Mouse (Mus musculus): Measurements from ENCODE around the gene Plbd2.

DNA sequence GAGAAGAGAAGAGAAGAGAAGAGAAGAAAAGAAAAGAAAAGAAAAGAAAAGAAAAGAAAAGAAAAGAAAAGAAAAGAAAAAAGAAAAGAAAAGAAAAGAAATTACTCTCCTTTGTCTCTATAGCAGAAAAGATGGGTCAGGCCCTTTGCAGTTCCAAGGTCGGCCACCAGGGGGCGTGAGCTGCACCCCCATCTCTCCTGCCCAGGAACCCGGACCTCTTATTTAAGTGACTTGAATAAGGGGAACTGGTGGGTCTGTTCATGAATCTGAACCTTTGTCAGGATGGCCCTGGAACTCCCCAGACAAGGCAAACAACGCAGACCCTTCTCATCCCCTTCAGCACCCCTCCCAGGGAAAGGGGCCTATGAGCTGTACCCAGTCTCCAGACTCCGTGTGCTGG, 38.4 kb downstream of the Plbd2 start:
- TF ChIP-seq CTCF (IDR thresholded peaks at IDR 0.05; ENCODE audit: control insufficient read depth, insufficient read depth, low read length) (peak; percentile 65; the same call in 1 of the 2 replicates), POLR2A (IDR thresholded peaks at IDR 0.05; ENCODE audit: borderline replicate concordance, control insufficient read depth, low read depth, low read length) (no peak)
